Mouse (Mus musculus): Measurements from ENCODE around the gene Il9.

- TF ChIP-seq POLR2A (IDR thresholded peaks at IDR 0.05; ENCODE audit: borderline replicate concordance, extremely low read depth, low read depth, low read length) (no peak), CTCF (IDR thresholded peaks at IDR 0.05; ENCODE audit: insufficient read depth, low read length) (no peak)
These were observed 24.0 kb downstream of the Il9 start for GRCm38 (mm10) chr13:56458001-56458400.

Data from lung, adult 2 months (tissue).